Mouse (Mus musculus) heart, postnatal 10 days (tissue): ENCODE measurements around the gene Myl7. TPM values are rescaled to one million over a fixed set of nuclear protein-coding genes. Genes with fewer than 3 reads are reported as not detected.
"Not testable (repeated sequence)": the region's sequence is repeated elsewhere in the genome, so short reads cannot be mapped to it uniquely, and the experiment has no call there.

Source experiments
- DNase-seq, 2 experiments: peaks; one replicate each; pipeline ENCODE4 v3.0.0; 2021
- intact Hi-C: fragments of 180-260 bp; cut with DNase I; formaldehyde crosslinking; loops from one replicate; pipeline ENCODE4 v1.15.1; 2025
- total RNA-seq, 2 experiments: library from RNA; stranded (reverse); gene quantifications; 2 replicates each; pipeline ENCODE4 v1.2.3; 2021

Myl7 gene
- 100 to 1,000 TPM; 363 to 942 TPM for total RNA-seq

DNA sequence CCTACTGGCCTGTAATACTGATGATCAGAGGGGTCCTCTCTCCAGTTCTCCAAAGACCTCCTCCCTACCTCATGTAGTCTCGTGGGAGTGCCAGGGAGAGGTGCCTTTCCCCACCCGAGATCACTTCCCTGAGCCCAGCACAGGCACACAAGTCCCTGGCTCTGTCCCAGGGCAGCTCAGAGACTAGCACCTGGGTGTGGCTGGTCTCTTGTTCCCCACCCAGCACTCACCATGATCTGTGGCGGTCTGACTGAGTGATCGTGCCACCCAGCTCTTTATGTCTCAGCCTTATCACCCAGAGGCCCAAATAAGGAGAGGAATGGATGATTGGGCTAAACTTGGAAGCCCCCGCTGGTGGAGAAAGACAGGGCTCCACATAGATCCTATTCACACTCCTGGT lies at the start of gene Myl7:
TSS of gene Myl7 (minus strand) at position 252 of the 400 bp plus-strand sequence.
- intact Hi-C loops = no loop called here
- no peak for DNase-seq

DNA sequence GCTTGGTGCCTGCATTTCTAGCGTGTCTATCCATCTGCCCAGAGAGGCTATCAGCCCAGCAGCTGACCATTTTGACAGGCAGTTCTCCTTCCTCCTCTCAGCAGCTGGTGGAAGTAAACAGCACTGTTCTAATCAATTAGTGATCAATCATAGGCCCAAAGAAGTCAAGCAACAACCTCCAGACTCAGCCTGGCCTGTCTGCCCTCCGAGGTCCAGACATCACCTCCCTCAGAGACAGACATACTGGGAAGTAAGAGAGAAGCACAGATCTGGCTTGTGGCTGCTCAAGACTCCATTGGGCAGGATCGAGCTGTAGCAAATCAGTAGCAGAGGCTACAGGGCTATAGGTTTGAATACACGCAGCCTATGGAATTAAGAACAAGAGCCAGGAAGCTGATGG lies 49.2 kb upstream of the Myl7 start:
- intact Hi-C loops = no loop called here
- DNase-seq = no peak

DNA sequence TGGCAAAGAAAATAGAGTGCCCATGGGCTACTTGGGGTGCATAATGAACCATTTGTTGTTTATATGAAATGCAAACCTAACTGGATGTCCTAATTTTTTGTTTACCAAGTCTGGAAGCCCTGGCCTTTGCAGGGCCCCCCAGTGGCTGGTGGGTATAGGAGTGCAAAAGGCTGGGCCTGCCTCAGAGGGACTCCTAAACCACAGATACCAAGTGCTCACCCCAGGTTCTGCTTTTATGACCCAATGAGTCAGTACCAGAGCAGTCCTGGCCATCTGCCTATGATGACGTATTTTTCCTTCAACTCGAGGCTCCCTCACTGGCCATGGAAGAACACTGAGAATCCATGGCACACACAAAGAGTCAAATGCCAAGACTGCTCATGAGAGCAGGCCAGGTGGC lies 46.5 kb upstream of the Myl7 start:
- no peak for DNase-seq
- intact Hi-C loops = no loop called here

DNA sequence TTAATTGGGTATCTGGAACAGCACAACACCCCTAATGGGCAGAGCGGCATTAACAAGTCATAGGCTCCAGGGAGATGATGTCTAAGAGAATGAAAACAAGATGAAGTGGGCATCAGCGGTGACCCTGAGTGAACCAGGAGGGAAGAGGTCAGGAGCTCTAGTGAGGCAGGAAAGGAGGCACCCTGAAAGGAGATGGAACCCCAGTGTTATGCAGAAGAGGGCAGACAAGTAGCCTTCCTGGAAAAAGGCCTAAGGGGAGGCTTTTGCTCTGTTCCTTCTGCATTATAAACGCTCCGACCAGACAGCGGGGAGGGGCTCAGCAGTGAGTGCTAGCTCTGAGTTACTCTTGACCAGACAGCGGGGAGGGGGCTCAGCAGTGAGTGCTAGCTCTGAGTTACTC lies 44.4 kb upstream of the Myl7 start:
- intact Hi-C loops = no loop called here
- DNase-seq = no peak

DNA sequence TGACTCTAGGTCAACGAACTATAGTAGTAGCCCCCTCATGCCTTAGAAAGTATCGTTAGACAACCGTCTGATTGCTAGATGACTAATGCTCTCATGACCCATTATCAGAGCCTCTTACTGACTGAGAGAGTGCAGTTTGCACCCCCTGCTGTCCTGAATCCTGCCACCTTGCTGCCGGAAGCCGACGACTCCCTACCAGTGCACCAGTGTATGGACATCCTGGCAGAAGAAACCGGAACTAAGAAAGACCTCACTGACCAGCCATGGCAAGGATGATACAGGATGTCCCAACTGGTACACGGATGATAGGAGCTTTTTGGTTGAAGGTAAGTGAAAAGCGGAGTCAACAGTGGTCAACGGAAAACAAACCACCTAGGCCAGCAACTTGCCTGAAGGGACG lies 35.9 kb upstream of the Myl7 start:
- DNase-seq, intact Hi-C loops: not testable (repeated sequence)

DNA sequence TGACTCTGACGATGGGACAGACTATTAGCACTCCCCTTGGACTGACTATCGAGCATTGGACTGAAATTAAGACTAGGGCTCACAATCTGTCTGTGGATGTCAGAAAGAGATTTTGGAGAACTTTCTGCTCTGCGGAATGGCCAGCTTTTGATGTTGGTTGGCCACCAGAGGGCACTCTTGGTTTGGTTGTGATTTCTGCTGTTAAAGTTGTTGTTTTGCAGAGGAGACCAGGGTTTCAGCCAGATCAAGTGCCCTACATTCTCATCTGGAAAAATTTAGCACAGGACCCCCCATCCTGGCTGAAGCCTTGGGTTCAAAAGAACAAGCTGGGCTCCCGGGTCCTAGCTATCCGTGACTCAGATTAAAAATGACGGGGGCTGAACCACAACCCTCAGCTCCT lies 33.4 kb upstream of the Myl7 start:
- peak in 1 of 2 experiments; percentile 41 for DNase-seq
- intact Hi-C loops = not testable (repeated sequence)

DNA sequence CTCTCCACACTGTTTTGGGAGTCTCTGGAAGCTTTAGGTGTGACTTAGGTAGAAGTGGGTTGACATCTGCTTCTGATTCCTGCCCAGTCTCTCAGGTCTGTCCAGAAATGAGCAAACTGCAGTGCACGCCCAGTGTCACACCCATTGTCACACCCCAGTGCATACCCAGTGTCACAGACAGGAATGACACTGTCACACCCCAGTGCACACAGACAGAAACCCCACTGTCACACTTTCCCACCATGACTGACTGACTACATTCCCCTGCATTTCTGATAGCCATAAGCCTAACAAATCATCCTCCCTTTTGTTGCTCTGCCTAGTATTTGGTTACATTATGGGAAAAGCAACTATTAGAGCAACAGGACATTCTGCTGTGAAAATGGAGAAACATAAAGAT lies 32.0 kb upstream of the Myl7 start:
- DNase-seq = no peak
- intact Hi-C loops = no loop called here

DNA sequence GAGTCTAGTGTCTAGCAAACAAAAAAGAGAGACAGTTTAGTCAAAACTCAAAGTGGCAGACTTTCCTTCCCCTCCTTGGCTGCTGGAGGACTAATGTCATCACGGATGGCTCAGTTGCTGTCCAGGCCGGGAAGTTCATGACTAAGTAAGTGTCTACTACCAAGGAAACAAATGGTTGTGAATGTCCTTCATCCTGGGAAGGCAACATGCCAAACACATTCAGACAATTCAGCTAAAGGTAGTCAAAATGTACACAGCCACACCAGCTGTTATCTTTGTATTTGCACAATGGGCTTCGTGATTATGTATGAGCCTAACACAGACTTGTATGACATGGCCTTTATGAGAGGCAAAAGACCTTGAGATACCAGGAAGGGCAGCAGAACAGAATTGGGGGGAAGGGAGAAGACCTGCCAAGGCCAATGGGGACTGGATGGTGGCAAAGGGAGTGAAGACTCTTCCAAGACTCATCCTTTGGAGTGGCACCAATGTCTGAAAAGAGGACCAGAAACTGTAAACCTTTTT lies 28.2 kb upstream of the Myl7 start:
- no peak for DNase-seq
- intact Hi-C loops = no loop called here

DNA sequence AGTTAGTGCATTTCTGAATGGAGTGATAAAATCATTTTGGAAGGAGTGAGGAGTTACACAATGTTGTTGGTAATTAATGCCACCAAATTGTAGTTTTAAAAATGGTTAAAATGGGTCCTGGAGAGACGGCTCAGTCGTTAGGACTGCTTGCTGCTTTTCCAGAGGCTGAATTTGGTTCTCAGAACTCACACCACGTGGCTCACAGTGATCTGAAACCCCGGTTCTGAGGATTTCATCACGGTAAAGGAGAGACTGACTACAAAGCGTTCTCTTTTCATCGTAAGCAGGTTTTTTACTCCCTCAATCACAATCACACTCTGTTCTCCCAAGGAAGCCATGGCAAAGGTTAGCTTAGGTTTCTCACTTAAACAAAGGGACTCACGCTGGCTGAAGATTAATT lies 26.1 kb upstream of the Myl7 start:
- no peak for DNase-seq
- intact Hi-C loops = no loop called here

DNA sequence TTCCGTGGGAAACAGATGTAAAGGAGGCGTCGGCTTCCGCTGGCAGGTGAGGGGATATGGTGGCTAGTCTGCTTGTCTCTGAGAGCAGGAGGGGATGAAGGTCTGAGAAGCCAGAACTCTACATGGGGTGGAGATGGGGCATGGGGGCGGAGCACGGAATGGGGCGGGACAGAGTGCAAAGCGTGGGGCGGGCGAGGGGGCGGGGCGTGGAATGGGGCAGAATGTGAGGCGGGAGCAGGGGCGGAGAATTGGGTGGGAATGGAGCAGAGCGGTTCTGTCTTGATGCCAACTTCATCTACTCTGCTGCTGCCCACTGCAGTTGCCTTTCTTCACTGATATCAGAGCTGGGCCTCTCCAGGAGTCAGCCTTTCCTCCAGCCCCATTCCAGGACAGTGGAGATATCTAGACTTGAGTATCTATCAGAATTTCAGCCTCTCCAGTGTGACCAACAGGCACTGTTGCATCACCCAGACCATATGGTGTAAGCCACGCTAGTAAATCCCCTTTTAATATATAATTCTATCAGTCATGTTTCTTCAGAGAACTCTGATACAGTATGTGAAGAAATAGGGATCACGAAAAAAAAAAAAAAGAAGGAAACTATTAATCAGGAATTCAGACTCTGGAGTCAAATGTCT lies 21.9 kb upstream of the Myl7 start:
- intact Hi-C loops = no loop called here
- no peak for DNase-seq

DNA sequence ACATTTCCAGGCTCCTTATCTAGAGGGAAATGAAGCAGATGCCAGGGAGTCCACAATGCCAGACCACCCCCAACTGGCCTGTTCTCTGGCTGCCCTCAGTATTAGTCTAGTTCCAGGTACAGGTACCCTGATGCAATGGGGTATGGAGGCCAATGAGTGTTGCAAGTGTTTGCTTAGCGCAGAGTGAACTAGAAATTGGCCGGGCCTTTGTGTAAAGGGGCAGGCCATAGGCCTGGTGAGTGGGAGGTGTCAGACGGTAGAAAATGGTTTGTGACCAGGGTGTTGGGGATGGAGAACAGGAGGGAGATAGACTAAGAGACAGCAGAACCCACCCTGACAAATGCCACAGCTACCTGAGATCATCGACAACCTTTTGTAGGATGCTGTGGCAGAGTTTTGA lies 21.0 kb upstream of the Myl7 start:
- intact Hi-C loops = no loop called here
- DNase-seq = no peak

DNA sequence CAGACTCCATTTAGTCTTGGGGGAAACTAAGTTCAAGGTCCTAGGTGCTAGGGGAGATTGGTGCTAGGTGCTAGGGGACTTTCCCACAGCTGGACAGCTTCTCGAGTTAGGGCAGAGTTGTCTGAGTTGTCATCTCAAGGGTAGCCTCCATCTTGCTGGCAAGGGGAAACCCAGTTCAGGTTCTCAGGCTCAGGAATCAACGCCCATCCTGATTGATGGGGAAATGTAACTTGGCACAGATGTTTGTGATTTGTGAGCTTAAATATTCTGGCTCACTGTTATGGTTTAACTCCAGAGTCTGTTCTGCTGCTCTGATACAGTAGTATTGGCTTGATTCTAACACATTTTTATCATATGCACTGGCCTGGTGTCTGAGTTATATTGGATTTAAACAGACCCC lies 19.5 kb upstream of the Myl7 start:
- DNase-seq = no peak
- intact Hi-C loops = no loop called here

DNA sequence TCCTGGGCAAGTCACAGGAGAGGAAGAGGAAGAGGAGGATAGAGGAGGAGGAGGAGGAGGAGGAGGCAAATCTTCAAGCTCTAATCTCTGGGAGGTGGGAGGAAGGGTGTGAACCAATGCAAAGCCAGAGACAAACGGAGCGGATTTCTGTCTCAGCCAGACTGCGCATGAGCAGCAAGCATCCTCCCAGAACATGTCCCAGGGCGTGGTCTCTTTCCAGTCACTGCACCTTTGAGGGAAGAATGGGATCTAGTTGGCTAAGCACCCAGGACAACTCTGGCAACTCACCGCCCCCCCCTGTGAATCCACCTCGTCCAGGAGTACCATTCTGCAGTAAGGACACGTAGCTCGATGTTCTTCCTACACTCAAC lies 17.6 kb upstream of the Myl7 start:
- DNase-seq = peak; percentile 46 to 56
- intact Hi-C loops = no loop called here

DNA sequence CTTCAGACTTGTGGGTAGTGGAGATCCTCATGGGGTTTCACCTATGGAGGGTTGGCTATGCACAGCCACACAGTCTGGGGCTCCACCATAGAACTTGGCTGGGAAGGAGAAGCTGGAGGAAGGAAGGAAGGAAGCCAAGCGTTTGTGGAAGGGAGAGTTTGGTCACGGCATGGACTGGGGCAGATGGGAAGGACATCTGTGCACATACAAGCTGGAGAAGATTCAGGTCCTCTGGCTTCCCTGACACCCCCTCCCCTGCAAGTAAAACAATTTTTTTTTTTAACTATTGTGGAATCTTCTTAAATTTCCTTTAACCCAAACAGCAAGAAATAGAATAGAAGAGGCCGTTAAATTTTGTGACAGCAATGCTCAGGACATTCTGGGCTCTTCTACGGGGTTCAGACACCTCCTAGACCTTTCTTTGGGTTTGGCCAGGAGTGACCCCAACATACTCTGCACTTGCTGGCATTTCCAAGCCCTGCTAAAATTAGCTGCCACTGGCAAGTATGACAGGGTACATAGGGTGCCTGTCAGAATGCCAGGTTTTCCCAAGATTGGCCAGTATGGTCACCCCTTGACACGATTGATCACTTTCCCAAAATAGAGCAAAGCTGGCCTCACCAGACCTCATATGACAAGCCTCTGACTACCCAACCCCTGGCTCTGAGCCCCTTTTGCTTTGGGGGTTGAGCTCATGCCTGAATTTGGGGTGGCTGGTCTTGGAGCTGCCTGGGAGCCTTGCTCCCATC lies 17.0 kb upstream of the Myl7 start:
- intact Hi-C loops = no loop called here
- DNase-seq = peak; percentile 72 to 85

DNA sequence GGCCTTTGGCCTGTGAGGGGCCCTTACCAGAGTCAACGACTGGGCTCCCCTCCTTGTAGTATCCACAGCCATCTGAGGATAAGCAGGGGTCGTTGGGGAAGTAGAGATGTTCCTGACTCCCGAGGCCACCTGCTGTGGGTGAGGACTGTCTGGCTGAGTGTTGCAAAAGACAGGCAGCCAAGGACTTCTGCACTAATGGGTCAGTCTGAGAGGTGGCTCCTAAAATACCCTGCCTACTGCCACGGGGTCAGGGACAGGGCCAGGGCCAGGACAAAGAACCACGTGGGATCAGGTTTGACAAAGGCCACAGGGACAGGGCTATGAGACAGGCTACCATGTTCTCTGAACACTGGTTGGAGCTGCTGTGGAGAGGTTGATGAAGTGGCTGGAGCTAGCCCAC lies 16.4 kb upstream of the Myl7 start:
- intact Hi-C loops = no loop called here
- DNase-seq = no peak

DNA sequence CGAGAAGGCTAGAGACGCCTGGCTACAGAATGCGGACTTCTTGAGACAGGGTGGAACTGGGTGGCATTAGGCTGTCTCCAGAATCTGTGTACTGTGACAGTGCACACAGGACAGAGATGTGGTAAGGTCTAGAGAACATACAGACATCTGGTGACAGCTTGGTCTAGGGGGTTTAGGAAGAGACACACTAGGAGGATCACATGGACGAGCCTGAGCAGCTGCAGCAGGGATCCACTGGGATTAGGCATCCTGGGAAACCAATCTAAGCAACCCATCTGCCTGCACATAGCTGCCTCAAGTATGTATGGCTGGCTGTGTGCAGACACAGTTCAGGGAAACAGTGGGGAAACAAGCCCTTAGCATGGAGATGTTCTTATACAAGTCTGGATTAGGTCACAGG lies 15.4 kb upstream of the Myl7 start:
- intact Hi-C loops = no loop called here

DNA sequence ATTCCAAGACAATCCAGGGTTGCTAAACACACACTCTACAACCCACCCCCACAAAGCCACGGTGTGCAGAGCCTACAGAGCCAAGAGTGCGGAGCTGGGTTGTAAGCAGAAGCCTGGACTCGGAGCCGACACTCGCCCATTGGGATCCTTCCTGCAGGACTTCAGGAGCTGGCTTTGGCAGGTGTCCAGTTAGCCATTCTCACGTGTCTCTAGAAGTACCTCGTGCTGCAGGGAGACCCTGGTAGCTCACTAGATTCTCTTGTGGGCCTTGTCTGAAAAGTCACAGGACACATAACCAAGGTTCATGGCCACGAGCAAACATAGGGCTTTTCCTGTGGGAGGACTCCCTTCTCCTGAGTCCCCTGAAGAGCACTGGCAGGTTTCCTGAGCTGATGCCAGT lies 14.7 kb upstream of the Myl7 start:
- intact Hi-C loops = no loop called here
- DNase-seq = no peak

More for the DNA sequence above, 15.4 kb upstream of the Myl7 start:
- DNase-seq = no peak

DNA sequence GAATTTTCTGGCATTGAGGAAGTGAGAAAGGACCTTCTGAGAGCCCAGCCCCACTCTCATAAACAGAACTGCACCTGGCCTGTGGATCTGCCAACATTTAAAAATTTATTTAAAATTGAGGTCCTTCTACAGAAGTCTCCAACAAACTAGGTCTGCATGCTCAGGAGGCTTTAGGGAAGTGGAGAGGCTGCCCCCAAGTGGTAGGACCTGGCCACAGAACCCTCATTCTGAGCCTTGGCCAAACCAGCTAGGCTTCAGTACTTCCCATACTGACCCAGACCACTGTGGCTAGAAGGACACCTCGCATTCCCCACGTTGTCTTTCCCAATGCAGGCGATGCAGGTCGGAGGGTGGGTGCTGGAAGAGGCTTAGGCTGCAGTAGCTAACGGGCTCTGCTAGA lies 14.1 kb upstream of the Myl7 start:
- DNase-seq = peak; percentile 81 to 82
- intact Hi-C loops = no loop called here

DNA sequence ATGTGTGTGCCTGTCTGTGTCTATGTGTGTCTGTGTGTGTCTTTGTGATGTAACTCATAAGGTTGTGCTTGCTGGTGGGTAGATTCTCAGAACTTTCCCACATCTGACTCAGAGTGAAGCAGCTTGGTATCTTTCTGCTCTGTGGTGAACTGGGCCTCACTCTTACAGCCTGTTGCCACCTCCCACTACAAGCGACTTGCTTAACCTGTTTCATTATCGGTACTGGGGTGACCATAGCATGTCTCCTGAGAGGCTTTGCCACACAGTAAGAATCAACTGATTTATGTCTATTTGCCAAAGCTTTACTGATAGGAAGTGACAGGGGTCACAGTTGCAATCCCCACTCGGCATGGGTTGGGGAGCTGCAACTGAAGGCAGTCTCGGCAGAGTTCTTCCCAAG lies 10.1 kb upstream of the Myl7 start:
- DNase-seq = no peak
- intact Hi-C loops = no loop called here

DNA sequence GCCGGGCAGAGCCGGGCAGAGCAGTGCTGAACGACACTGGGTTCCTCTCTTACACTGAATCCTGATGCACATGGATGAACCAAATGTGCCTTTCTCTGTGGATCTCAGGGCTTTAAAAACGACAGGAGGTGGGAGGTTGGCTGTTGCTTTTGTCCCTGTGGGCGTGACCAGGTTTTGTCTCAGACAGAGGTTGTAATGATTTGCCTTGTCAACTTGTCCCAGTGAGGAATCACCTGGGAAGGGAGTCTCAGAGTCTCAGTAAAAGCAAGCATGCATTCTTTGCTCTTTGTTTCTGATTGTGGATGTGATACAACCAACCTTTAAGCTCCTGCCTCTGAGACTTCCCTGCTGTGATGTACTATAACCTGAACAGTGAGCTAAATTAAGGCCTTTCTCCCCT lies 8.5 kb upstream of the Myl7 start:
- intact Hi-C loops = no loop called here
- no peak for DNase-seq

DNA sequence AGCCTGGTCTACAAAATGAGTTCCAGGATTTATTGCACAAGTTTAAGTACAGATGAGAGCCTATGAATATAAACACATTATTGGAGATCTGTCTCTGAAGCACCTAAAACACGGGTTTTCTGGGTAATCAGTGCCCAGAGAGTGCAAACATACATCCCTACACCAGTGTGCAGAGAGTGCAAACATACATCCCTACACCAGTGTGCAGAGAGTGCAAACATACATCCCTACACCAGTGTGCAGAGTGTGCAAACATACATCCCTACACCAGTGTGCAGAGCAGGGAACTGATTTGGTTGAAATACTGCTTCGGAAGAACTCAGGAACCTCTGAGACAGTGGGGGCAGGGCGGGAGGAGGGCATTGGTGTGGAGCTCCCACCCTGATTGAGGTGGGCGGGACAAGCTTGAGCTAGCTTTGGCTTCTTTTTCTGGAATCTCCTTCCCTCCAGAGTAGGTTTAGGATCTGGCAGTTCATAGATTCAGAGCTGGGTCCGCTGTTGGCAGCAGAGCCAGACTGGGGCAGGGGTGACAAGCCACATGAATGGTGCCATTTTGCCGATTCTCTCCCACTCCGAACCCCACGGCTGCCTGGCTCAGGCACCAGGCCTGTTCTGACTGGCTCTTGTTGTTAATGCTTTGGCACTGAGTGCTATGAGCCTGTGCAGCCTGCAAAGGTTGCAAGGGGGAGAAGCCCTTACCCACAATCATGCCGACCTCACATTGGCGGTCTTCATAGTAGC lies 7.4 kb upstream of the Myl7 start:
- intact Hi-C loops = no loop called here
- DNase-seq = no peak

DNA sequence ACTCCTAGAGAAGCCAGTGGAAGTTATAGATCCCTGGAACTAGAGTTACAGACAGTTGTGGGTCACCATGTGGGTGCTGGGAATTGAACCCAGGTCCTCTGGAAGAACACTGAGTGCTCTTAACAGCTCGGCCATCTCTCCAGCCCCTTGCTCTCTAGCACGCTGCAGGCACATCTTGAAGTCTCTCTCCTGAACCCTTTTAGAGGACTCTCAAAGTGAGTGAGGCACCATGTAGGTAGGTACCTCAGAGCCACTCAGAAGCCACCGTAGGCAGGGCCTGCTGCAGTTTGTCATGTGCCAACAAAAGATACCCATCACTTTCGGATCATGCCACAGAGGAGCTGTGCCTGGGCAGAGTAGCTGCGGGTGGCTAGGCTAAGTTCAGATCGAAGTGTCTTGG lies 6.3 kb upstream of the Myl7 start:
- intact Hi-C loops = no loop called here

More for the DNA sequence above, 6.3 kb upstream of the Myl7 start:
- DNase-seq = no peak
